In genomic region chr13:98836423-98837088, GRCm38 (mm10) we compare ENCODE assay signal across 9 mouse cellular contexts. TPM values are rescaled to one million over a fixed set of nuclear protein-coding genes. Genes with fewer than 3 reads are reported as not detected.
A peak's percentile ranks its signal among the peaks of the same experiment; 100 is the strongest.
DNase-seq lines count a peak whose midpoint lies in the region; ATAC-seq and TF ChIP-seq lines count a peak whose summit lies in the region.
"Had no signal": no experiment of that assay in that cellular context is flagged by ENCODE, and none has a peak within 500 bp of the region (broad histone marks: within the 10 kb centered on the region; RNA-seq: fewer than 3 reads in every experiment).

No protein-coding gene starts in this region.

- intact Hi-C loops in heart, adult 2 months (cut with DNase I): no loop called here
- intact Hi-C loops in heart, postnatal 14 days (cut with DNase I): no loop called here

- no peak overlapping the region for H3K4me2 ChIP-seq in liver, embryonic 11.5 days
- no peak overlapping the region for H3K4me2 ChIP-seq in heart, embryonic 12.5 days

- DNase-seq in heart, adult 2 months: no peak
- no peak for DNase-seq in heart, postnatal 14 days
- DNase-seq in thymus, postnatal 14 days: peak; percentile 15
- DNase-seq in thymus, postnatal 10 days (ENCODE audit: low spot score in 2 of 2): no peak
- no peak for DNase-seq in liver, embryonic 11.5 days (ENCODE audit: low spot score)
- no peak for DNase-seq in adipocyte (ENCODE audit: low spot score)
- no peak for DNase-seq in spleen, postnatal 14 days (ENCODE audit: low spot score in 2 of 2)

- no peak overlapping the region for H3K9ac ChIP-seq in heart, adult 2 months (ENCODE audit: low read depth, low read length)
- no peak overlapping the region for H3K9ac ChIP-seq in liver, embryonic 11.5 days (ENCODE audit: low read depth, low read length)
- H3K9ac ChIP-seq in heart, embryonic 12.5 days: no peak overlapping the region

- no peaks in the 10 kb centered on the region for H3K9me3 ChIP-seq in liver, embryonic 11.5 days (ENCODE audit: control insufficient read depth, low read length)
- H3K9me3 ChIP-seq in heart, embryonic 12.5 days (replicated peaks): no peaks in the 10 kb centered on the region

- no peak overlapping the region for H3K4me3 ChIP-seq in heart, adult 2 months
- H3K4me3 ChIP-seq in liver, embryonic 11.5 days (ENCODE audit: low read depth, low read length): no peak overlapping the region
- no peak overlapping the region for H3K4me3 ChIP-seq in heart, embryonic 12.5 days
- H3K4me3 ChIP-seq: erythroblast, embryonic 14.5 days had no signal

- H3K27ac ChIP-seq in heart, adult 2 months: no peak overlapping the region
- peak overlapping the region; percentile 44 for H3K27ac ChIP-seq in liver, embryonic 11.5 days (ENCODE audit: low read depth, low read length)
- H3K27ac ChIP-seq in heart, embryonic 12.5 days (ENCODE audit: poor library complexity, severe bottlenecking): no peak overlapping the region

- no peaks in the 10 kb centered on the region for H3K36me3 ChIP-seq in heart, adult 2 months (ENCODE audit: control insufficient read depth, insufficient read depth, low read length)
- 0 out of 2 replicates have a peak, but pooled peaks cover 2% of the 10 kb centered on the region for H3K36me3 ChIP-seq in liver, embryonic 11.5 days (ENCODE audit: control insufficient read depth, insufficient read depth, low read length)
- peaks cover 24% of the 10 kb centered on the region for H3K36me3 ChIP-seq in heart, embryonic 12.5 days

- no peak for TF ChIP-seq POLR2A in heart, adult 2 months (IDR thresholded peaks at IDR 0.05; ENCODE audit: insufficient read depth, low read depth, low read length)

- TF ChIP-seq CTCF in heart, adult 2 months (IDR thresholded peaks at IDR 0.05): peak; percentile 60

- WGBS in heart, adult 2 months: 97% methylated on average over 6 of the region's 6 CpGs
- WGBS in liver, embryonic 11.5 days: 78% methylated on average over 6 of the region's 6 CpGs
- 86% methylated on average over 6 of the region's 6 CpGs for WGBS in heart, embryonic 12.5 days

- no peaks in the 10 kb centered on the region for H3K79me2 ChIP-seq in heart, adult 2 months (replicated peaks; ENCODE audit: control insufficient read depth, insufficient read depth, low read length)

- no peaks in the 10 kb centered on the region for H3K27me3 ChIP-seq in heart, adult 2 months (ENCODE audit: control insufficient read depth, insufficient read depth, low read length)
- H3K27me3 ChIP-seq in liver, embryonic 11.5 days (replicated peaks; ENCODE audit: control insufficient read depth, insufficient read depth, low read length): no peaks in the 10 kb centered on the region
- H3K27me3 ChIP-seq in heart, embryonic 12.5 days (replicated peaks): no peaks in the 10 kb centered on the region

- H3K4me1 ChIP-seq in heart, adult 2 months (ENCODE audit: control insufficient read depth, insufficient read depth, low read length): no peaks in the 10 kb centered on the region
- no peaks in the 10 kb centered on the region; the same call in none of the 2 replicates for H3K4me1 ChIP-seq in liver, embryonic 11.5 days (replicated peaks; ENCODE audit: control insufficient read depth, insufficient read depth, low read length)
- H3K4me1 ChIP-seq in heart, embryonic 12.5 days (replicated peaks): peaks cover 3% of the 10 kb centered on the region; the same call in 1 of the 2 replicates

- ATAC-seq in liver, embryonic 11.5 days (replicated peaks; ENCODE audit: low FRiP score): peak; percentile 19
- no peak for ATAC-seq in heart, embryonic 12.5 days (ENCODE audit: insufficient number of reproducible peaks, low FRiP score)

- TF ChIP-seq EP300 in heart, adult 2 months (IDR thresholded peaks at IDR 0.05; ENCODE audit: insufficient read depth, low read depth, low read length): no peak

RNA-seq across cellular contexts. Expression of gene Fcho2, which starts 21.3 kb away (rescaled TPM):
- total RNA-seq in heart, adult 2 months (2021): 10 to 100 TPM; 35.4 to 37.6 TPM
- polyA plus RNA-seq in heart, adult 2 months (2012; rRNA removed): 11.8 and 17.0 TPM in 2 replicates
- 10 to 100 TPM; 37.9 to 43.0 TPM for total RNA-seq in heart, postnatal 14 days (2021)
- 23.7 and 25.3 TPM in 2 replicates for polyA plus RNA-seq in liver, embryonic 11.5 days (2014; fragmentation: Nextera tagmentation; extraction: Ambion mirVana)
- polyA plus RNA-seq in heart, embryonic 12.5 days (2016; fragmentation: Nextera tagmentation; extraction: Ambion mirVana): 35.2 and 41.9 TPM in 2 replicates
